Mouse (Mus musculus): ENCODE measurements around the gene Smad1.

DNA sequence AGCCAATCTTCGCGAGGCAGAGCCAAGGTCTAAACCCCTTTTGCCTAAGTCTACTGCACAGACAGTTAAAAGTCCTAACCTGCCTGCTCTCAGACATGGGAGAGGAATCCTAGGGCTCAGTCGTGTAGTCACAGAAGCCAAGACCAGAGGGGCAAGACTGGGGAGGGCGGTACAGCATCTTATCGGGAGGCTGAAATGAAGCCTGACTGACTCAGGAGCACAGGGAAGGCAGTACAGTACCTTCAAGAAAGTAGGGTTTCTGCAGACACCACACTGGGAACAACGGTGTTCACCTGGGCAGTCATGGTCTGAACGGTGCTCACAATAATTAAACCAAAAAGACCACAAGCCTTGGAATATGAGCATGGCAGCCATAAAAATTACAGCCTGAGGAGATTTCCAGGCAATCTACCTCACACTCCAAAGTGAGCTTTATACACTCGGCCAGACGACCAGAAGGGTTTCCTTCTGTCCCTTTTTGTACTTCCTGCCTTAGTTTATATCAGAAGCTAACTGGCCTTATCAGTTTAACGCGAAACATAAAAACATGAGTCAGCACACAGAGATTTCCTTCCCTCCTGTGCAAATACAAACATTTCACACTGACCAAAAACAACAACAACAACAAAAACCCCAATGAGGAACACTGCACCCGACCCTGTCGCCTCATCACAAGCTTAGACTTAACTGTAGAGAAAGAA, 24.1 kb downstream of the Smad1 start:
- no peak for TF ChIP-seq CTCF (IDR thresholded peaks at IDR 0.05; ENCODE audit: control insufficient read depth, insufficient read depth, insufficient replicate concordance, low read depth, low read length)
- TF ChIP-seq POLR2A (IDR thresholded peaks at IDR 0.05; ENCODE audit: control insufficient read depth, low read depth, low read length), result no peak

Measured in testis, adult 2 months (tissue).